In genomic region chr19:36062801-36063529, GRCm38 (mm10) we compare ENCODE assay signal across 19 mouse cellular contexts. TPM values are rescaled to one million over a fixed set of nuclear protein-coding genes. Genes with fewer than 3 reads are reported as not detected.
DNase-seq lines count a peak whose midpoint lies in the region; ATAC-seq and TF ChIP-seq lines count a peak whose summit lies in the region.
"Had no signal": no experiment of that assay in that cellular context is flagged by ENCODE, and none has a peak within 500 bp of the region (broad histone marks: within the 10 kb centered on the region; RNA-seq: fewer than 3 reads in every experiment).

No protein-coding gene starts in this region.

- H3K36me3 ChIP-seq in hindbrain, embryonic 14.5 days (replicated peaks; ENCODE audit: control insufficient read depth, insufficient read depth) = no peaks in the 10 kb centered on the region
- no peaks in the 10 kb centered on the region for H3K36me3 ChIP-seq in hindbrain, embryonic 10.5 days
- no peaks in the 10 kb centered on the region for H3K36me3 ChIP-seq in lung, postnatal 0 days (ENCODE audit: insufficient read depth, low read length)
- H3K36me3 ChIP-seq in MEL (ENCODE audit: control insufficient read depth in 1 of 2, insufficient read depth in 2 of 2, low read length in 2 of 2) = no peaks in the 10 kb centered on the region
- no peaks in the 10 kb centered on the region for H3K36me3 ChIP-seq in embryonic facial prominence, embryonic 14.5 days (ENCODE audit: control insufficient read depth, insufficient read depth, low read length)
- H3K36me3 ChIP-seq: limb, embryonic 13.5 days had no signal

- 0 out of 2 replicates have a peak, but pooled peaks have one; percentile 7 for TF ChIP-seq CTCF in lung, postnatal 0 days (IDR thresholded peaks at IDR 0.05)
- peak in 1 of 3 experiments; percentile 10; a peak in 1 of 6 replicates for TF ChIP-seq CTCF in MEL (IDR thresholded peaks at IDR 0.05 in 2 of 3, conservative IDR thresholded peaks at IDR 0.05 in 1 of 3; ENCODE audit: control insufficient read depth in 1 of 3, insufficient read depth in 1 of 3, low read depth in 2 of 3, low read length in 3 of 3, poor library complexity in 1 of 3, severe bottlenecking in 1 of 3)
- no peak for TF ChIP-seq CTCF in cerebellum, adult 2 months (IDR thresholded peaks at IDR 0.05; ENCODE audit: borderline replicate concordance, insufficient read depth, low read depth, low read length)

- H3K9ac ChIP-seq in hindbrain, embryonic 14.5 days = no peak overlapping the region
- H3K9ac ChIP-seq in lung, postnatal 0 days (replicated peaks; ENCODE audit: low read depth) = no peak overlapping the region
- no peak overlapping the region for H3K9ac ChIP-seq in MEL (ENCODE audit: control insufficient read depth, low read depth, low read length, poor library complexity, severe bottlenecking)
- H3K9ac ChIP-seq in embryonic facial prominence, embryonic 14.5 days (ENCODE audit: low read depth, low read length) = no peak overlapping the region
- H3K9ac ChIP-seq: limb, embryonic 13.5 days; liver, postnatal 0 days had no signal

- H3K9me3 ChIP-seq in hindbrain, embryonic 14.5 days (ENCODE audit: control insufficient read depth, low read length) = no peaks in the 10 kb centered on the region
- H3K9me3 ChIP-seq in hindbrain, embryonic 10.5 days = no peaks in the 10 kb centered on the region
- H3K9me3 ChIP-seq in lung, postnatal 0 days (ENCODE audit: low read length) = no peaks in the 10 kb centered on the region
- H3K9me3 ChIP-seq in MEL (replicated peaks; ENCODE audit: insufficient read depth, low read length) = no peaks in the 10 kb centered on the region
- H3K9me3 ChIP-seq in embryonic facial prominence, embryonic 14.5 days (ENCODE audit: control insufficient read depth, low read length) = no peaks in the 10 kb centered on the region
- H3K9me3 ChIP-seq: limb, embryonic 13.5 days had no signal

- 64% methylated on average over 2 of the region's 2 CpGs for WGBS in hindbrain, embryonic 14.5 days
- WGBS in hindbrain, embryonic 10.5 days = 84% methylated on average over 2 of the region's 2 CpGs
- WGBS in lung, postnatal 0 days = 61% methylated on average over 2 of the region's 2 CpGs
- 66% methylated on average over 2 of the region's 2 CpGs for WGBS in embryonic facial prominence, embryonic 14.5 days
- 66% methylated on average over 2 of the region's 2 CpGs for WGBS in cerebellum, adult 2 months

- ATAC-seq in hindbrain, embryonic 14.5 days (ENCODE audit: low FRiP score) = peak; percentile 46; the same call in 1 of the 2 replicates
- no peak for ATAC-seq in lung, postnatal 0 days
- ATAC-seq in embryonic facial prominence, embryonic 14.5 days (ENCODE audit: low read depth) = no peak
- ATAC-seq in inflammation-experienced regulatory T-cells, adult 6 months = no peak
- ATAC-seq: liver, postnatal 0 days; Patski had no signal

- no peak for TF ChIP-seq EP300 in lung, postnatal 0 days (IDR thresholded peaks at IDR 0.05)
- no peak for TF ChIP-seq EP300 in MEL (IDR thresholded peaks at IDR 0.05; ENCODE audit: low read depth in 1 of 2, low read length in 2 of 2)

- DNase-seq in hindbrain, embryonic 14.5 days (ENCODE audit: low spot score) = peak; percentile 73
- no peak for DNase-seq in hindbrain, embryonic 10.5 days (ENCODE audit: low spot score)
- peak; percentile 19 for DNase-seq in lung, postnatal 0 days (ENCODE audit: low spot score)
- DNase-seq in lung, postnatal 14 days = no peak
- no peak for DNase-seq in MEL (ENCODE audit: low read depth, low spot score)
- peak; percentile 10 for DNase-seq in embryonic facial prominence, embryonic 14.5 days (ENCODE audit: low spot score)
- no peak for DNase-seq in cerebellum, adult 2 months
- DNase-seq: cerebellum, adult 11 months; gastrocnemius, postnatal 36 days; kidney, adult 9 months; liver, postnatal 0 days; right cerebral cortex, postnatal 14 days; thymus, postnatal 4 days had no signal

- H3K4me3 ChIP-seq in hindbrain, embryonic 14.5 days (replicated peaks; ENCODE audit: low read length) = no peak overlapping the region
- no peak overlapping the region for H3K4me3 ChIP-seq in hindbrain, embryonic 10.5 days
- no peak overlapping the region for H3K4me3 ChIP-seq in lung, postnatal 0 days (ENCODE audit: low read depth, low read length)
- H3K4me3 ChIP-seq in MEL (ENCODE audit: control insufficient read depth in 1 of 2, insufficient read depth in 1 of 2, low read depth in 2 of 2, low read length in 2 of 2) = no peak overlapping the region
- H3K4me3 ChIP-seq in embryonic facial prominence, embryonic 14.5 days (ENCODE audit: low read depth, low read length) = no peak overlapping the region
- H3K4me3 ChIP-seq in cerebellum, adult 2 months (replicated peaks; ENCODE audit: insufficient read depth, low read depth, low read length) = no peak overlapping the region
- H3K4me3 ChIP-seq: limb, embryonic 13.5 days had no signal

- TF ChIP-seq POLR2A in MEL (IDR thresholded peaks at IDR 0.05; ENCODE audit: control insufficient read depth in 1 of 2, insufficient read depth in 1 of 2, low read depth in 1 of 2, low read length in 2 of 2, poor library complexity in 1 of 2) = no peak
- no peak for TF ChIP-seq POLR2A in cerebellum, adult 2 months (IDR thresholded peaks at IDR 0.05; ENCODE audit: borderline replicate concordance, insufficient read depth, low read length)

- H3K4me2 ChIP-seq in hindbrain, embryonic 14.5 days (replicated peaks) = no peak overlapping the region
- no peak overlapping the region for H3K4me2 ChIP-seq in lung, postnatal 0 days (replicated peaks; ENCODE audit: low read depth, low read length)
- H3K4me2 ChIP-seq in embryonic facial prominence, embryonic 14.5 days (ENCODE audit: low read depth, low read length) = no peak overlapping the region
- H3K4me2 ChIP-seq: limb, embryonic 13.5 days had no signal

- H3K4me1 ChIP-seq in hindbrain, embryonic 14.5 days (replicated peaks; ENCODE audit: control insufficient read depth, insufficient read depth, low read length) = no peaks in the 10 kb centered on the region
- no peaks in the 10 kb centered on the region for H3K4me1 ChIP-seq in hindbrain, embryonic 10.5 days (replicated peaks)
- no peaks in the 10 kb centered on the region for H3K4me1 ChIP-seq in lung, postnatal 0 days (ENCODE audit: insufficient read depth, low read depth, low read length)
- no peaks in the 10 kb centered on the region for H3K4me1 ChIP-seq in MEL (ENCODE audit: control insufficient read depth in 1 of 2, insufficient read depth in 2 of 2, low read length in 2 of 2)
- no peaks in the 10 kb centered on the region for H3K4me1 ChIP-seq in embryonic facial prominence, embryonic 14.5 days (ENCODE audit: control insufficient read depth, insufficient read depth, low read length)
- no peaks in the 10 kb centered on the region for H3K4me1 ChIP-seq in cerebellum, adult 2 months (ENCODE audit: control insufficient read depth, insufficient read depth, low read length)
- H3K4me1 ChIP-seq: limb, embryonic 13.5 days had no signal

- H3K27ac ChIP-seq in hindbrain, embryonic 14.5 days = no peak overlapping the region
- no peak overlapping the region for H3K27ac ChIP-seq in hindbrain, embryonic 10.5 days
- no peak overlapping the region for H3K27ac ChIP-seq in lung, postnatal 0 days (ENCODE audit: low read length)
- H3K27ac ChIP-seq in MEL (ENCODE audit: control insufficient read depth, low read depth, low read length) = no peak overlapping the region
- H3K27ac ChIP-seq in embryonic facial prominence, embryonic 14.5 days (replicated peaks; ENCODE audit: low read depth, low read length) = no peak overlapping the region
- no peak overlapping the region for H3K27ac ChIP-seq in cerebellum, adult 2 months (ENCODE audit: insufficient read depth, low read length)
- H3K27ac ChIP-seq: limb, embryonic 13.5 days had no signal

- H3K27me3 ChIP-seq in hindbrain, embryonic 14.5 days (ENCODE audit: control insufficient read depth, insufficient read depth, low read length) = peaks cover 7% of the 10 kb centered on the region
- H3K27me3 ChIP-seq in hindbrain, embryonic 10.5 days (ENCODE audit: insufficient read depth, poor library complexity, severe bottlenecking) = peaks cover 19% of the 10 kb centered on the region
- H3K27me3 ChIP-seq in lung, postnatal 0 days (replicated peaks; ENCODE audit: insufficient read depth, low read length) = no peaks in the 10 kb centered on the region
- no peaks in the 10 kb centered on the region for H3K27me3 ChIP-seq in MEL (ENCODE audit: control insufficient read depth in 1 of 2, insufficient read depth in 2 of 2, low read length in 2 of 2)
- H3K27me3 ChIP-seq in embryonic facial prominence, embryonic 14.5 days (replicated peaks; ENCODE audit: control insufficient read depth, insufficient read depth, low read length) = peaks cover 19% of the 10 kb centered on the region
- no peaks in the 10 kb centered on the region for H3K27me3 ChIP-seq in cerebellum, adult 2 months (ENCODE audit: control insufficient read depth, insufficient read depth, low read length)

- H3K79me2 ChIP-seq in MEL (ENCODE audit: control insufficient read depth, insufficient read depth, low read length, poor library complexity) = no peaks in the 10 kb centered on the region

- peak; percentile 43 for TF ChIP-seq RAD21 in MEL (IDR thresholded peaks at IDR 0.05; ENCODE audit: low read depth, low read length)

RNA-seq across cellular contexts. Expression of gene Htr7, which starts 5.7 kb away (rescaled TPM):
- 16.4 and 20.8 TPM in 2 replicates for polyA plus RNA-seq in hindbrain, embryonic 14.5 days (2014; fragmentation: Nextera tagmentation; extraction: Ambion mirVana)
- polyA plus RNA-seq in hindbrain, embryonic 10.5 days (2016; fragmentation: Nextera tagmentation; extraction: Ambion mirVana) = 0.81 and 0.86 TPM in 2 replicates
- polyA plus RNA-seq in lung, postnatal 0 days (2015; fragmentation: Nextera tagmentation; extraction: Ambion mirVana) = not detected in 2 replicates
- not detected in 2 replicates for total RNA-seq in MEL (2012; rRNA removed)
- not detected for polyA plus RNA-seq in MEL (2012; ENCODE audit: insufficient read depth in 1 of 2, insufficient read length in 2 of 2, low read depth in 1 of 2, low replicate concordance in 2 of 2, missing spikeins in 1 of 2)
- polyA plus RNA-seq in embryonic facial prominence, embryonic 14.5 days (2014; fragmentation: Nextera tagmentation; extraction: Ambion mirVana) = 0.78 and 1.00 TPM in 2 replicates
- polyA plus RNA-seq in cerebellum, adult 2 months (2012; rRNA removed) = 6.0 and 8.0 TPM in 2 replicates
- polyA plus RNA-seq in inflammation-experienced regulatory T-cells, adult 6 months (2017; shearing (Covaris generic)) = not detected
- total RNA-seq: common myeloid progenitor, adult 5-6 weeks; hematopoietic stem cell, adult 5-6 weeks had no signal
- polyA plus RNA-seq: heart, embryonic 14.5 days; Patski had no signal

RNA-seq across cellular contexts. Expression of gene Rpp30, which starts 20.6 kb away (rescaled TPM):
- 68.0 and 69.7 TPM in 2 replicates for polyA plus RNA-seq in hindbrain, embryonic 14.5 days (2014; fragmentation: Nextera tagmentation; extraction: Ambion mirVana)
- polyA plus RNA-seq in hindbrain, embryonic 10.5 days (2016; fragmentation: Nextera tagmentation; extraction: Ambion mirVana) = 113 and 121 TPM in 2 replicates
- 34.7 and 36.9 TPM in 2 replicates for polyA plus RNA-seq in lung, postnatal 0 days (2015; fragmentation: Nextera tagmentation; extraction: Ambion mirVana)
- total RNA-seq in MEL (2012; rRNA removed) = 52.0 and 55.4 TPM in 2 replicates
- 10 to 100 TPM in 1 of 2 experiments, not detected in 1; 81.3 TPM for polyA plus RNA-seq in MEL (2012; ENCODE audit: insufficient read depth in 1 of 2, insufficient read length in 2 of 2, low read depth in 1 of 2, low replicate concordance in 2 of 2, missing spikeins in 1 of 2)
- 54.4 and 70.1 TPM in 2 replicates for polyA plus RNA-seq in embryonic facial prominence, embryonic 14.5 days (2014; fragmentation: Nextera tagmentation; extraction: Ambion mirVana)
- 28.7 and 32.7 TPM in 2 replicates for polyA plus RNA-seq in cerebellum, adult 2 months (2012; rRNA removed)
- 10 to 100 TPM; 47.5 to 61.4 (median 59.5) TPM for polyA plus RNA-seq in inflammation-experienced regulatory T-cells, adult 6 months (2017; shearing (Covaris generic))

RNA-seq across cellular contexts. Expression of gene Ankrd1, which starts 56.9 kb away (rescaled TPM):
- 0.10 and 0.20 TPM in 2 replicates for polyA plus RNA-seq in hindbrain, embryonic 14.5 days (2014; fragmentation: Nextera tagmentation; extraction: Ambion mirVana)
- polyA plus RNA-seq in hindbrain, embryonic 10.5 days (2016; fragmentation: Nextera tagmentation; extraction: Ambion mirVana) = 0.51 TPM in 1 of 2 replicates, not detected in the other
- 2.2 and 7.4 TPM in 2 replicates for polyA plus RNA-seq in lung, postnatal 0 days (2015; fragmentation: Nextera tagmentation; extraction: Ambion mirVana)
- not detected in 2 replicates for total RNA-seq in MEL (2012; rRNA removed)
- not detected for polyA plus RNA-seq in MEL (2012; ENCODE audit: insufficient read depth in 1 of 2, insufficient read length in 2 of 2, low read depth in 1 of 2, low replicate concordance in 2 of 2, missing spikeins in 1 of 2)
- 6.5 and 8.4 TPM in 2 replicates for polyA plus RNA-seq in embryonic facial prominence, embryonic 14.5 days (2014; fragmentation: Nextera tagmentation; extraction: Ambion mirVana)
- polyA plus RNA-seq in cerebellum, adult 2 months (2012; rRNA removed) = 0.05 and 0.07 TPM in 2 replicates
- not detected for polyA plus RNA-seq in inflammation-experienced regulatory T-cells, adult 6 months (2017; shearing (Covaris generic))
- total RNA-seq: common myeloid progenitor, adult 5-6 weeks; hematopoietic stem cell, adult 5-6 weeks had no signal

Comparison
In these comparisons a context has a peak if more than half of its experiments do, and no peak if none do; other contexts are left out.
1. DNase-seq: peak in hindbrain, embryonic 14.5 days (single experiment), lung, postnatal 0 days (single experiment) and embryonic facial prominence, embryonic 14.5 days (single experiment); none in hindbrain, embryonic 10.5 days (single experiment), lung, postnatal 14 days (single experiment), MEL (single experiment) and cerebellum, adult 2 months (0 of 2).